Mouse (Mus musculus) stomach, postnatal 0 days (tissue): Measurements from ENCODE around the gene Tmem265.

ENCODE experiments used
- CTCF ChIP-seq: IDR thresholded peaks from 2 replicates; pipeline ENCODE4 v1.5.1; 2016; ENCODE audit warnings: antibody characterized with exemption, low read depth, mild to moderate bottlenecking, moderate library complexity
- EP300 ChIP-seq: optimal IDR thresholded peaks from 2 replicates; pipeline ENCODE3; 2016; ENCODE audit warnings: antibody characterized with exemption

DNA sequence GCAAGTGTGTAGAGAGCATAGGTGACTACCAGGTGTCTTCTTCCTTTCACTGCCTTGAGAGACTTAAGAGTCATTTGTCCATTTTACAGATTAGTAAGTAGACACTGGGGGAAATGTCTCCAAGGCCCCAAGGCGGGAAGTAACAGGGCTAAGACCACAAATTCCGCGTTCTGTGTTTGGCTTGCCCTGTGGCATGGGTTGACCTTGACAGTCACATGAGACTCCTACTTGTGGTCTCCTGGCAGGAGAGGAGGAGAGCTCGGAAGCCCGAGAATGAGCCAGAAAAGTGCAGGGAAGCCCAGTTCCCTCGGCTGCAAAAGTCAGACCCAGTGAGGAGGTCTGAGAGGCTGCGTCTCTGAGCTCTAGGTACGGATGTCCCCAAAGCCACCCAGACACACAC, 52.3 kb downstream of the Tmem265 start:
- no peak for TF ChIP-seq CTCF
- TF ChIP-seq EP300 = no peak
